Mouse (Mus musculus): Measurements from ENCODE around the gene Gm13272. TPM values are rescaled to one million over a fixed set of nuclear protein-coding genes. Genes with fewer than 3 reads are reported as not detected.
"Not testable (repeated sequence)": the region's sequence is repeated elsewhere in the genome, so short reads cannot be mapped to it uniquely, and the experiment has no call there.

Gene Gm13272
- polyA plus RNA-seq, 1 experiment from 2014 or later, result not detected

DNA sequence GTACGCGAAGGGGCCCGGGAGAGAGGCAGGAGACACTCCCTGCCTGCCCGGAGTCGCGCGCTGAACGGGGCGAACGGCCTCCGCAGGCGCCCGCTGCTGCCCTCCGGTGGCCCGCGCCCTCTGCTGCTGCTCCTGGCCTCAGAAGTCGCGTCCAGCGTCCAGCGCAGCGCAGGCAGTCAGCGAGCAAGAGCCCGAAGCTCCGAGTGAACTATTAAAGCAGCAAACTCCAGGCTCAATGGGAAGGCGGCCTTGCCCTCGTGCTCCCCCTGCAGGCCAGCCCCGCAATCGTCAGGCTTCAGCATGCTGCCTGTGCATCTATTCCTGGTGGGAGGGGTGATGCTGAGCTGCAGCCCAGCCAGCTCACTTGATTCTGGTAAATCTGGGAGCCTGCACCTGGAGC is 11.6 kb downstream of the Gm13272 start, which contains the start of gene Gm13278:
Gene Gm13278, plus strand, starts transcription at position 301 of the 400 bp plus-strand sequence.
- not testable (repeated sequence) for ATAC-seq (ENCODE audit: insufficient number of reproducible peaks, low FRiP score, low TSS enrichment, low read depth)

DNA sequence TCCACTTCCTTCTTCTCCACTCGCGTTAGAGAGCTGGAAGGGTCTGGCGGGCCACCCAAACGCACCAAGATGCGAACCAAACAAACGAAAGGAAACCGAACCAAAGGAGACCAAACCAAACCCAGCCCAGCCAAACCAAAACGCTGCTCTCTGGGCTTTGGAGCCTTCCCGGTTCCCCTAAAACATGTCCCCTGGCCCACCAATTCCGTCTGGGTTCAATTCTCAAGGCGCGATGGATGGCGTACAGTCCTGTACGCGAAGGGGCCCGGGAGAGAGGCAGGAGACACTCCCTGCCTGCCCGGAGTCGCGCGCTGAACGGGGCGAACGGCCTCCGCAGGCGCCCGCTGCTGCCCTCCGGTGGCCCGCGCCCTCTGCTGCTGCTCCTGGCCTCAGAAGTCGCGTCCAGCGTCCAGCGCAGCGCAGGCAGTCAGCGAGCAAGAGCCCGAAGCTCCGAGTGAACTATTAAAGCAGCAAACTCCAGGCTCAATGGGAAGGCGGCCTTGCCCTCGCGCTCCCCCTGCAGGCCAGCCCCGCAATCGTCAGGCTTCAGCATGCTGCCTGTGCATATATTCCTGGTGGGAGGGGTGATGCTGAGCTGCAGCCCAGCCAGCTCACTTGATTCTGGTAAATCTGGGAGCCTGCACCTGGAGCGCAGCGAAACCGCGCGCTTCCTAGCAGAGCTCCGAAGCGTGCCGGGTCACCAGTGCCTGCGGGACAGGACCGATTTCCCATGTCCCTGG is 14.5 kb downstream of the Gm13272 start, which contains the start of gene Gm13275:
Gene Gm13275, plus strand, starts transcription at position 552 of the 740 bp plus-strand sequence.
- H3K27me3 ChIP-seq; H3K4me2 ChIP-seq; H3K9ac ChIP-seq; H3K4me3 ChIP-seq; H3K9me3 ChIP-seq; H3K4me1 ChIP-seq; H3K27ac ChIP-seq; H3K36me3 ChIP-seq; ATAC-seq (ENCODE audit: insufficient number of reproducible peaks, low FRiP score, low TSS enrichment, low read depth): not testable (repeated sequence)
- 0% methylated on average over 16 of the region's 52 CpGs for WGBS

More for the DNA sequence above, 11.6 kb downstream of the Gm13272 start, which contains the start of gene Gm13278:
- not testable (repeated sequence) for H3K9me3 ChIP-seq, H3K4me2 ChIP-seq, H3K36me3 ChIP-seq, H3K9ac ChIP-seq, H3K4me3 ChIP-seq, H3K4me1 ChIP-seq, H3K27ac ChIP-seq, H3K27me3 ChIP-seq
- no CpG with 5 or more reads among the region's 28 CpGs for WGBS

DNA sequence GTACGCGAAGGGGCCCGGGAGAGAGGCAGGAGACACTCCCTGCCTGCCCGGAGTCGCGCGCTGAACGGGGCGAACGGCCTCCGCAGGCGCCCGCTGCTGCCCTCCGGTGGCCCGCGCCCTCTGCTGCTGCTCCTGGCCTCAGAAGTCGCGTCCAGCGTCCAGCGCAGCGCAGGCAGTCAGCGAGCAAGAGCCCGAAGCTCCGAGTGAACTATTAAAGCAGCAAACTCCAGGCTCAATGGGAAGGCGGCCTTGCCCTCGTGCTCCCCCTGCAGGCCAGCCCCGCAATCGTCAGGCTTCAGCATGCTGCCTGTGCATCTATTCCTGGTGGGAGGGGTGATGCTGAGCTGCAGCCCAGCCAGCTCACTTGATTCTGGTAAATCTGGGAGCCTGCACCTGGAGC is 17.4 kb downstream of the Gm13272 start, which contains the start of gene Gm13279:
Gene Gm13279, plus strand, starts transcription at position 301 of the 400 bp plus-strand sequence.
- H3K4me1 ChIP-seq; H3K36me3 ChIP-seq; H3K27me3 ChIP-seq; H3K9me3 ChIP-seq; H3K4me3 ChIP-seq; H3K4me2 ChIP-seq; H3K27ac ChIP-seq; ATAC-seq (ENCODE audit: insufficient number of reproducible peaks, low FRiP score, low TSS enrichment, low read depth); H3K9ac ChIP-seq: not testable (repeated sequence)
- WGBS, result no CpG with 5 or more reads among the region's 28 CpGs

DNA sequence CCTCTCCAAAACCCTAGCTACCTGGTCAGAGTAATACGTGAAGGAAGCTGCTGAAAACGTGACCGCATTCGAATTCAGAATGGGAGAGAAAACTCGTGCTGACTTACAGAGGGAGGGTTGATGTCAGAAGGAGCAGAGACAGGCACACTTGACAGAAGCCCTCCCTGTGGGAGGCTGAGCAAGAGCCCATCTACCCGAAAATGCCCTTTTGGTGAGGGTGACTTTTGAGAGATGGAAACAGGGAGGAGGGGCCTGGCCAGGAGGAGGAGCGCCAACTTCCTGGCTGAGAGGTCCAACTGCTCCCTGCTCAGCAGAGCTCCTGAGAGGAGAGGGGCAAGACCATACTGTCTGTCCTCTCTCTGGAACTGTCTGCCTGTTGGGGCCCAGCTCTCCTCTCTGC is 19.7 kb downstream of the Gm13272 start, which contains the start of gene Gm13285:
Gene Gm13285, plus strand, starts transcription at position 301 of the 400 bp plus-strand sequence.
- not testable (repeated sequence) for H3K4me3 ChIP-seq; H3K4me1 ChIP-seq; H3K27me3 ChIP-seq; H3K27ac ChIP-seq; H3K36me3 ChIP-seq; H3K9me3 ChIP-seq; ATAC-seq (ENCODE audit: insufficient number of reproducible peaks, low FRiP score, low TSS enrichment, low read depth); H3K4me2 ChIP-seq; H3K9ac ChIP-seq
- 13% methylated on average over 5 of the region's 7 CpGs for WGBS

DNA sequence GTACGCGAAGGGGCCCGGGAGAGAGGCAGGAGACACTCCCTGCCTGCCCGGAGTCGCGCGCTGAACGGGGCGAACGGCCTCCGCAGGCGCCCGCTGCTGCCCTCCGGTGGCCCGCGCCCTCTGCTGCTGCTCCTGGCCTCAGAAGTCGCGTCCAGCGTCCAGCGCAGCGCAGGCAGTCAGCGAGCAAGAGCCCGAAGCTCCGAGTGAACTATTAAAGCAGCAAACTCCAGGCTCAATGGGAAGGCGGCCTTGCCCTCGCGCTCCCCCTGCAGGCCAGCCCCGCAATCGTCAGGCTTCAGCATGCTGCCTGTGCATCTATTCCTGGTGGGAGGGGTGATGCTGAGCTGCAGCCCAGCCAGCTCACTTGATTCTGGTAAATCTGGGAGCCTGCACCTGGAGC is 23.3 kb downstream of the Gm13272 start, which contains the start of gene Gm13287:
Gene Gm13287, plus strand, starts transcription at position 301 of the 400 bp plus-strand sequence.
- H3K9ac ChIP-seq; H3K4me3 ChIP-seq; H3K4me1 ChIP-seq; H3K4me2 ChIP-seq; H3K9me3 ChIP-seq; H3K36me3 ChIP-seq; ATAC-seq (ENCODE audit: insufficient number of reproducible peaks, low FRiP score, low TSS enrichment, low read depth); H3K27ac ChIP-seq; H3K27me3 ChIP-seq: not testable (repeated sequence)
- no CpG with 5 or more reads among the region's 29 CpGs for WGBS

DNA sequence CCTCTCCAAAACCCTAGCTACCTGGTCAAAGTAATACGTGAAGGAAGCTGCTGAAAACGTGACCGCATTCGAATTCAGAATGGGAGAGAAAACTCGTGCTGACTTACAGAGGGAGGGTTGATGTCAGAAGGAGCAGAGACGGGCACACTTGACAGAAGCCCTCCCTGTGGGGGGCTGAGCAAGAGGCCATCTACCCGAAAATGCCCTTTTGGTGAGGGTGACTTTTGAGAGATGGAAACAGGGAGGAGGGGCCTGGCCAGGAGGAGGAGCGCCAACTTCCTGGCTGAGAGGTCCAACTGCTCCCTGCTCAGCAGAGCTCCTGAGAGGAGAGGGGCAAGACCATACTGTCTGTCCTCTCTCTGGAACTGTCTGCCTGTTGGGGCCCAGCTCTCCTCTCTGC is 25.6 kb downstream of the Gm13272 start, which contains the start of gene Gm13288:
Gene Gm13288, plus strand, starts transcription at position 301 of the 400 bp plus-strand sequence.
- H3K27ac ChIP-seq; ATAC-seq (ENCODE audit: insufficient number of reproducible peaks, low FRiP score, low TSS enrichment, low read depth); H3K36me3 ChIP-seq; H3K9ac ChIP-seq; H3K9me3 ChIP-seq; H3K4me1 ChIP-seq; H3K27me3 ChIP-seq: not testable (repeated sequence)
- H3K4me2 ChIP-seq, result 0 out of 2 replicates have a peak within 1 kb of the TSS, but pooled peaks have one; percentile 30
- no CpG with 5 or more reads among the region's 8 CpGs for WGBS
- H3K4me3 ChIP-seq, result peak within 1 kb of the TSS; percentile 30

GRCm38 (mm10) chr4:88805761-88806160 is 26.1 kb downstream of the Gm13272 start:
- H3K4me1 ChIP-seq; H3K9ac ChIP-seq; H3K9me3 ChIP-seq; H3K27me3 ChIP-seq; H3K27ac ChIP-seq; H3K36me3 ChIP-seq; ATAC-seq (ENCODE audit: insufficient number of reproducible peaks, low FRiP score, low TSS enrichment, low read depth): not testable (repeated sequence)
- Histone ChIP-seq H3K4me3 (peak overlapping the region; percentile 30), H3K4me2 (0 out of 2 replicates have a peak overlapping the region, but pooled peaks have one; percentile 30)
- 0% methylated on average over 7 of the region's 34 CpGs for WGBS

GRCm38 (mm10) chr4:88815928-88816327 is 36.3 kb downstream of the Gm13272 start, which contains the start of gene Ifna7:
Ifna7 (plus strand) TSS chr4:88816228.
- Histone ChIP-seq H3K36me3 (no peaks in the 10 kb centered on the region), H3K27me3 (no peaks in the 10 kb centered on the region), H3K9ac (no peak within 1 kb of the TSS), H3K4me2 (no peak within 1 kb of the TSS), H3K4me1 (no peaks in the 10 kb centered on the region), H3K9me3 (no peaks in the 10 kb centered on the region), H3K27ac (no peak within 1 kb of the TSS), H3K4me3 (no peak within 1 kb of the TSS)
- no peak for ATAC-seq (ENCODE audit: insufficient number of reproducible peaks, low FRiP score, low TSS enrichment, low read depth)
- WGBS, result 54% methylated on average over 3 of the region's 3 CpGs

DNA sequence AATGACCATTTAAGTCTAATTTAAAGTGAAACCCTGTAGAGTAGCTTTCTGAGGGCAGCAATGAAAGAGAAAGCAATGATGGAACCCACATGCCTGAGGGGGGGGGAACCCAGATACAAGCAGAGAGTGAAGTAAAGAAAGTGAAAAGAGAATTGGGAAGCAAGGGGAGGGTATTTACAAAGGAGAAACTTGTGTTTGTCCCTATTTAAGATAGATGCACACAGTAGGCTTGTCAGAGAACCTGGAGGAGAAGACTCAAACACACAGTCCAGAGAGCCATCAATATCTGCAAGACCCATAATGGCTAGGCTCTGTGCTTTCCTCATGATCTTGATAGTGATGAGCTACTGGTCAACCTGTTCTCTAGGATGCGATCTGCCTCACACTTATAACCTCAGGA is 40.0 kb downstream of the Gm13272 start, which contains the start of gene Ifna11:
Gene Ifna11, plus strand, starts transcription at position 301 of the 400 bp plus-strand sequence.
- WGBS, result 73% methylated on average over 1 of the region's 1 CpGs
- Histone ChIP-seq H3K4me1 (no peaks in the 10 kb centered on the region), H3K4me3 (no peak within 1 kb of the TSS), H3K27me3 (no peaks in the 10 kb centered on the region), H3K4me2 (no peak within 1 kb of the TSS), H3K9me3 (no peaks in the 10 kb centered on the region), H3K27ac (no peak within 1 kb of the TSS), H3K36me3 (no peaks in the 10 kb centered on the region), H3K9ac (no peak within 1 kb of the TSS)
- no peak for ATAC-seq (ENCODE audit: insufficient number of reproducible peaks, low FRiP score, low TSS enrichment, low read depth)

- H3K4me2 ChIP-seq, result no peak overlapping the region
- WGBS, result 20% methylated on average over 4 of the region's 4 CpGs
- no peak overlapping the region for H3K27ac ChIP-seq
- H3K36me3 ChIP-seq, result no peaks in the 10 kb centered on the region
- H3K9me3 ChIP-seq, result no peaks in the 10 kb centered on the region
- no peaks in the 10 kb centered on the region for H3K4me1 ChIP-seq
- no peaks in the 10 kb centered on the region for H3K27me3 ChIP-seq
- no peak overlapping the region for H3K4me3 ChIP-seq
- H3K9ac ChIP-seq, result no peak overlapping the region
- no peak for ATAC-seq (ENCODE audit: insufficient number of reproducible peaks, low FRiP score, low TSS enrichment, low read depth)
These were observed 43.3 kb downstream of the Gm13272 start for GRCm38 (mm10) chr4:88822995-88823394.

DNA sequence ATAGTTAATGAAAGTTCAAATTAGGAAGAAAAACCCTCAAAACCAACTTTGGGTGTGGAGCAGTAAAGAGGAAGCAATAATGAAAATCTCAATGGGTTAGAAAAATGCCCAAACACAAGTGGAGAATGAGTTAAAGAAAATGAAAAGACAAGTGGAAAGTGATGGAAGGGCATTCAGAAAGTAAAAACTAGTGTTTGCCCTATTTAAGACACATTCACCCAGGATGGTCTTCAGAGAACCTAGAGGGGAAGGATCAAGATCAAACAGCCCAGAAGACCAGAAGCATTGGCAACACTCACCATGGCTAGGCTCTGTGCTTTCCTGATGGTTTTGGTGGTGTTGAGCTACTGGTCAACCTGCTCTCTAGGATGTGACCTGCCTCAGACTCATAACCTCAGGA is 47.5 kb downstream of the Gm13272 start, which contains the start of gene Ifna6:
Gene Ifna6, plus strand, starts transcription at position 301 of the 400 bp plus-strand sequence.
- H3K27ac ChIP-seq; H3K4me3 ChIP-seq; H3K9ac ChIP-seq; H3K27me3 ChIP-seq; ATAC-seq (ENCODE audit: insufficient number of reproducible peaks, low FRiP score, low TSS enrichment, low read depth); H3K4me1 ChIP-seq; H3K4me2 ChIP-seq; H3K36me3 ChIP-seq; H3K9me3 ChIP-seq: not testable (repeated sequence)
